Mouse (Mus musculus) CH12F3 (cell line): ENCODE measurements around the gene Olfr913.

Experiments
- in situ Hi-C: fragments of 300-500 bp; cut with MboI; formaldehyde crosslinking; loops from 2 replicates; pipeline ENCODE4 v1.14.3; 2020; ENCODE audit warnings: low sequenced_read_pairs

The Olfr913 gene

DNA sequence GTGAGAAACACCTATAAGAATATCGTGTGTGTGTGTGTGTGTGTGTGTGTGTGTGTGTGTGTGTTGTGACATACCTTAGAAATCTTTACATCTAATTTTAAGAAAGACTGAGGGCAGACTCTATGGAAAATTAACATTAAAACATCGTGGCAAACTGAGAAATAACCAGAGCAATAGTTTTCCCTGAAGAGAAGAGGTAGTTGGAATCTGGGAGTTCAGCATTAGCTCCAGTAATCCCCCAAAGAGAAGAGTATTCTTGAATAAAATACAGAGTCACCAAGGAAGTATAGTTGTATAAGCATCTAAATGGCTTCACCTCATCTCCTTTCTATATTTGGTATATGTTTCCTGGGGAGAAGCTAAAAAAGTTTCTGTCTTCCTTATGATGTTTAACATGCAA lies at the start of gene Olfr913:
Gene Olfr913 (plus strand): TSS at position 301 of the 400 bp plus-strand sequence.
- in situ Hi-C loops = no loop called here

DNA sequence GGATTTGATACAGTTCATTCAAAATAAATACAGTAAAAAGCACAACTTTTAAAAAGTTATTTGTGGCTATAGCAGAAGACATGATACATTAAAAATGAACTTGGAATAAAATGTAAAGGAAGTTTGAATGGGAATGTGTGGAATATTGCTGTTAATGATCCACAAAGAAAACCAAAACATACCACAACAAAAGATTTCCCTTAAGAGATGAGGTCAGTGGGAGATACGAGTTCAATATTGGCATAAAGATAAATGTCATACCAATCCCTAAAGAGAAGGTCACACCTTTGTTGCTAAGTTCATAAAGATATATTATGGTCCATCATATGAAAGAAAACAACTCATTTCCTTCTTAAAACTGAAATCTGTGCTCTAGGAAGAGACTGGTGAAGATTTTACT lies 12.7 kb upstream of the Olfr913 start, which contains the start of gene Olfr912:
Gene Olfr912 (plus strand): TSS at position 301 of the 400 bp plus-strand sequence.
- in situ Hi-C loops = no loop called here

- in situ Hi-C loops = no loop called here
Measured at GRCm38 (mm10) chr9:38591056-38591455, 1.5 kb upstream of the Olfr913 start.

GRCm38 (mm10) chr9:38604802-38605201 lies 12.2 kb downstream of the Olfr913 start, which contains the start of gene Olfr914:
Olfr914 (plus strand) TSS chr9:38605102.
- in situ Hi-C loops = no loop called here

DNA sequence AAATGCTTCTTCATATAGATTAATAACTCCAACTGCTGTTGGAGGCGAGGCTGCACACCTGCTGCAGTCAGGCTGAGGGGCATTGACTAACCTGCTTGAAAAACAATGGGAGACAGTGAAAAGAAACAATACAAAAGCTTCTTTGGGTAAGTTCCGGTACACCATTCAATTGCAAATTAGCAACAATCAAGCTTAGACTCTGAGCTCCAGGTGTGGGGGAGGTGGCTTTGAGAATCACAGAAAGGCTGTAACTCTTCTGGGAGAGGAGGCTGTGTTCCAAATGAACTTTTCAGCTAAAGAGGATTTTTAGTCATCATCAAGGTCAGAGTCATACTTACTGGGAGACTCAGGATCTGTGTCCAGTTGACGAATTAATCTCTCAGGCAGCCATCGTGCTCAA lies 39.8 kb downstream of the Olfr913 start:
- in situ Hi-C loops = no loop called here
